Mouse (Mus musculus) hindbrain, embryonic 12.5 days (tissue): ENCODE data around the gene Smyd3. TPM values are rescaled to one million over a fixed set of nuclear protein-coding genes. Genes with fewer than 3 reads are reported as not detected.

Experiments
- ATAC-seq: fragments of 200-750 bp; cut with Nextera tagmentation; 2 replicates; pipeline ENCODE4 v1.8.0; 2017; ENCODE audit warnings: moderate TSS enrichment; ENCODE audit not compliant: low FRiP score
- H3K27ac ChIP-seq: fragments of 300-500 bp; sonication (generic); 2 replicates; pipeline ENCODE4 v1.5.1; 2016; ENCODE audit warnings: mild to moderate bottlenecking
- H3K27me3 ChIP-seq: fragments of 300-500 bp; sonication (generic); 2 replicates; pipeline ENCODE4 v1.6.1; 2016; ENCODE audit warnings: mild to moderate bottlenecking
- H3K36me3 ChIP-seq: fragments of 300-500 bp; sonication (generic); 2 replicates; pipeline ENCODE4 v1.6.1; 2016; ENCODE audit warnings: mild to moderate bottlenecking
- H3K4me1 ChIP-seq: fragments of 300-500 bp; sonication (generic); 2 replicates; pipeline ENCODE4 v1.6.1; 2016
- H3K4me2 ChIP-seq: fragments of 300-500 bp; sonication (generic); replicated peaks from 2 replicates; pipeline ENCODE4 v1.6.1; 2016; ENCODE audit warnings: mild to moderate bottlenecking
- H3K4me3 ChIP-seq: fragments of 300-500 bp; sonication (generic); 2 replicates; pipeline ENCODE4 v1.5.1; 2016; ENCODE audit warnings: mild to moderate bottlenecking
- H3K9ac ChIP-seq: fragments of 300-500 bp; sonication (generic); 2 replicates; pipeline ENCODE4 v1.6.1; 2016; ENCODE audit warnings: mild to moderate bottlenecking, moderate library complexity
- H3K9me3 ChIP-seq: fragments of 300-500 bp; sonication (generic); replicated peaks from 2 replicates; pipeline ENCODE4 v1.6.1; 2016; ENCODE audit warnings: mild to moderate bottlenecking
- WGBS: fragments of 180-500 bp; shearing (Covaris S2); methylation state at CpG from one replicate; pipeline ENCODE4 v1.1.7; 2016; 5-methylcytosine and 5-hydroxymethylcytosine counted together
- polyA plus RNA-seq: library from polyadenylated mRNA; unstranded; fragments of >200 nt; fragmentation: Nextera tagmentation; extraction: Ambion mirVana; gene quantifications from 2 replicates; pipeline ENCODE4 v1.2.1, GENCODE M21; 2016

Gene Smyd3
- polyA plus RNA-seq, 1 experiment from 2014 or later = 19.4 TPM

DNA sequence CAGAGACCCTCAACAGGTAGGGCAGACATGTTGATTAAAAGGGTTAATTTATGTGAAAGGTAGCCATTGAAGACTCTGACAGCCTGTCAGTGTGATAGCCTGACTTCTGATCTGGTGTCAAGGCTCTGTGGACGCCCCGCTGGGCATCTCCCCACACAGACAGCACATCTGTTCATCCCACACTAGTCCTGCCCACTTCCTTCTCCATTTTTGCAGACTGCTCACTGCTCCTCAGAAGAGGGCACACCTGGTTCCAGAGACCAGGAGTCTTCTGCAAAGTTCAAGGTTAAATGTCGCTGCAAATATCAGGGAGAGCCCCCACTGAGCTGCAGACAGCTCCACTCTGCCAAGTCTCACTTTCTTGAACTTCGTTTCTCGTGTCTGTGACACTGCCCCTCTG is 299.8 kb downstream of the Smyd3 start:
- Histone ChIP-seq H3K4me3 (no peak overlapping the region), H3K27me3 (no peaks in the 10 kb centered on the region), H3K4me2 (no peak overlapping the region), H3K4me1 (peaks cover 11% of the 10 kb centered on the region), H3K27ac (no peak overlapping the region), H3K36me3 (no peaks in the 10 kb centered on the region), H3K9ac (no peak overlapping the region), H3K9me3 (no peaks in the 10 kb centered on the region)
- no peak for ATAC-seq
- 58% methylated on average over 5 of the region's 5 CpGs for WGBS

DNA sequence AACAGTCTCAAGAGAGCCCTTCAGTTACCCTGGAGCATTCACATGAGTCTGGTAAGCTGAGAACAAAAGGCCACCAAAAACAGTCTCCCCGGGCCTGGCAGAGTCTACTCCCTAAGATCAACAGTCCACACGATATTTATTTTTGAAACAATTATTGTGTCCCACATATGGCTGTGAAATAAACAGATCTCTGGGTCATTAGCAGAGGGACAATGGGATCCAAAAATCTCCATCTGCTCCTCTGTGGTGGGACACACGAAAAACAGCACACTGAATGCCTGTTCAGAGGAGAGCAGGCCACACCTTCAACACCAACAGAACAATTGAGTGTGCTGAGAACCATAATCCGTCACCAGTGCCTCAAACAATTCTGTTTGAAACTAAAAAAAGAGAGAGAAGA is 300.8 kb downstream of the Smyd3 start:
- no peak for ATAC-seq
- Histone ChIP-seq H3K9ac (no peak overlapping the region), H3K27me3 (no peaks in the 10 kb centered on the region), H3K4me2 (no peak overlapping the region), H3K4me1 (peaks cover 19% of the 10 kb centered on the region), H3K27ac (no peak overlapping the region), H3K9me3 (no peaks in the 10 kb centered on the region), H3K36me3 (no peaks in the 10 kb centered on the region), H3K4me3 (no peak overlapping the region)
- WGBS = 33% methylated on average over 4 of the region's 4 CpGs

DNA sequence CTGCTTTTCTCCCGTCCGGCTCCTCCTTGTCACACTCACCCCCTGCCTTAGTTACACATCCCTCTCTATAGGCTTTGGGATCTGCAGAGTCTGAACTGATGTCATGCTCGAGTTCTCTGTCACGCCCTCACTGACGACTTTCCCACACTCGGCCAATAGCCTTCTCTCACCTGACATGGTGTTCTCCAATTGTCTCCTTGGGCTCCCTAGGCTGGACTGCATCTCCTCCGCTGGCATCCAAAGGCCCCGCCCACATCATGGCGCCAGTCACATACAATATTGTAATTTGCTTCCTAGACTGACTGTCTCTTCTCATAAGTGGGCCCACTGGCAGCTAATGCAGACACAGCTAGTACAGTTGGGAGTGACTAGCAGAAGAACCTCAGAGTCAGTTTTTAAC is 304.5 kb downstream of the Smyd3 start:
- Histone ChIP-seq H3K9ac (no peak overlapping the region), H3K4me3 (no peak overlapping the region), H3K27ac (no peak overlapping the region), H3K4me1 (peaks cover 16% of the 10 kb centered on the region), H3K36me3 (no peaks in the 10 kb centered on the region), H3K27me3 (no peaks in the 10 kb centered on the region), H3K4me2 (no peak overlapping the region), H3K9me3 (no peaks in the 10 kb centered on the region)
- WGBS = 88% methylated on average over 9 of the region's 9 CpGs
- no peak for ATAC-seq

DNA sequence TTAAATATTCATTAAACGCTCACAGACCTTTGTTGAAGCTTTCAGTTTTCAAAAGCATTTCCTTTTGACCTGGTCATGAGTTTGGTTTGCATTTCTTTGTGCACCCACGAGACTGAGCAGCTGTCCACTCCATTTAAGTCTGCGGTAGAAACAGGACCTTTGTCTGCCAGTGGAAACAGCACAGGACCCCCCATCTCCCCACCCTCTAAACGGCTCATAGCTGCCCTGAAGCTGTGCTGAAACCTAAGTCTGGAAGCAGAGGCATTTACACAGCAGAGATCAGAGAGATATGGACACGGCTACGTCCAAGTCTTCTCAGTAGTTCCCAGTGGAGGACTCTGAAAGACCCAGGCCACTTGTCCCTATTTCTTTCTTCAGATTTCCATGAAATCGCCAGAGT is 305.5 kb downstream of the Smyd3 start:
- WGBS = 45% methylated on average over 7 of the region's 7 CpGs
- no peak for ATAC-seq
- H3K27ac ChIP-seq = no peak overlapping the region

DNA sequence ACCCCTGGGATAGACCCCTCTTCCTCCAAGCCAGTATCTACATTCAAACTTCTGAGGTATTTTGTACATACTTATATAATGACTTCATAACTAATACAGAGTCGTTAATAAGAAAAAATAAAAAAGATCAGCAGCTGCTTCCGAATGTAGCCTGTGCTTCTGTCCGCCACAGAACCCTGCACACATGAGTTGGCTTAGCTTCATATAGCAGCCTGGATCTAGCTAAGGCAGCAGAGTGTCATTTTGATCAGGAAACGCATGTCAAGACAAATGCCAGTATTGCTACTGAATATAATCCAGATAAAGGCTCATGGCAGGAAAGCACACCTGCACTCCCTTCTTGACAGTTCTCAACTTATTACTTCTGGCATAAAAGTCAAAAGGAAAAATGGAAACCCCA is 306.5 kb downstream of the Smyd3 start:
- no peak for ATAC-seq
- no peak overlapping the region for H3K9ac ChIP-seq
- H3K36me3 ChIP-seq = no peaks in the 10 kb centered on the region
- no peak overlapping the region for H3K4me2 ChIP-seq
- no peaks in the 10 kb centered on the region for H3K9me3 ChIP-seq
- peaks cover 18% of the 10 kb centered on the region for H3K4me1 ChIP-seq
- no peaks in the 10 kb centered on the region for H3K27me3 ChIP-seq
- no peak overlapping the region for H3K27ac ChIP-seq
- 90% methylated on average over 4 of the region's 4 CpGs for WGBS
- no peak overlapping the region for H3K4me3 ChIP-seq

More for the DNA sequence above, 305.5 kb downstream of the Smyd3 start:
- Histone ChIP-seq H3K9ac (no peak overlapping the region), H3K27me3 (no peaks in the 10 kb centered on the region), H3K4me2 (no peak overlapping the region; the same call in 1 of the 2 replicates), H3K4me1 (peaks cover 23% of the 10 kb centered on the region), H3K4me3 (no peak overlapping the region), H3K9me3 (no peaks in the 10 kb centered on the region), H3K36me3 (no peaks in the 10 kb centered on the region)

DNA sequence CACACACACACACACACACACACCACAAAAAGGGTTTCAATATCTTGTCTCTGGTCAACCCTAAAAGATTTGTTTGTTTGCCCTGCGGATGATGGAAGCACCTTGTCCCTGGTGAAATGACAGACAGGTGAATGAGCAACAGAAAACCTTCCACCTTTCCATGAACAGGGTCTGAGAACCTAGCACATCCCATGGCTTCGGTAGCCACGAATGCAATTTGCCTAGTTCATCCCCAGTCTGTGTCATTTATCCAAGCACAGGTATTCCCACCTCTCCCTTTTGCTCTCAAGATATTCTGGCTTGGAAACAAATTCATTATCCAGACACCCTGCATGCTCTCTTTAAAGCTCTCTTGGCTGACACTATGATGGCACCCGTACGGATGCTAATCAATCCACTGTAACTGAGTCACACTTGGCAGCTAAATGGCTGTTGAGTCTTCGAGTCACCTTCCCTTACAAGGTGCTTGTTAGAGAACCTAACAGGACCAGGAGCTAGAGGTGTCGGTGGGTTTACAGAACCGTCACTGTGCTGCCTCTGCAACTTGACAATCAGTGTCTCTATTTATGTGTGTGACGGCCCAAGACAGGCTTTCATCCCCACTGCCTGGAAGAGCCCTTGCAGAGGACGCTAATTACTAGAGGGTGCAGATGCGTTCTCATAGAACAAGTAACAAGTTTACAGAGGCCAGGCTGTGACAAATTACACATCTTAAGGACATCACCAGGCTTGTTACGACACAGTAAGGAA is 309.8 kb downstream of the Smyd3 start:
- whole genome bisulfite sequencing = 76% methylated on average over 12 of the region's 12 CpGs
- no peaks in the 10 kb centered on the region for H3K36me3 ChIP-seq
- H3K9me3 ChIP-seq = no peaks in the 10 kb centered on the region
- no peak overlapping the region for H3K4me2 ChIP-seq
- no peak overlapping the region for H3K4me3 ChIP-seq
- peaks cover 22% of the 10 kb centered on the region for H3K4me1 ChIP-seq
- ATAC-seq = no peak
- no peak overlapping the region for H3K9ac ChIP-seq
- no peak overlapping the region for H3K27ac ChIP-seq
- no peaks in the 10 kb centered on the region for H3K27me3 ChIP-seq

DNA sequence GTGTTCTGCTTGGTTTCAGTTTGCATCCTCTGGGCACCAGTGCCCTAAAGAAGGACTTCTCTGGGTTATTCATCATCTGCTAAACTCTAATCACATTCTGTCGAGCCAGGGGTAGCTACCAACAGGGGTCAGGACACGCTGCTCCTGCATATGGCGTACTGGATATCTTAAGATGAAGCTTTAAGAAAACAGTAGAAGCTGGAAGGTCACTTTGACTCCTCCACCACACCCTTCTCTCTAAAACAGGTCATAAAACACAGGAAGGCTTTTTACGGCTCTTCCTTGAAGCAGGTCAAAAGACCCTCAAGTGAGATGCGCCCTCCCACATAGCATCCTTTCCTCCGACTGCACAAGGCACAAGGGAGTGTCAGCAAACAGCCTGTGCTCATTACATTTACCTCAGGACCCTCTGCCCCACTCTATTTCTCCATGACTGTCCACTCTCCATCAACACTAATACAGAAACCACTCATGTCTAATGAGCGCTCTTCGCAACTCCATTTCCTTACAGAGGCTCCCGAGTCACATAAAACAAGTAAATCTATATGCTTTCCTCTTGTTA is 310.6 kb downstream of the Smyd3 start:
- no peak for ATAC-seq
- no peak overlapping the region for H3K27ac ChIP-seq

DNA sequence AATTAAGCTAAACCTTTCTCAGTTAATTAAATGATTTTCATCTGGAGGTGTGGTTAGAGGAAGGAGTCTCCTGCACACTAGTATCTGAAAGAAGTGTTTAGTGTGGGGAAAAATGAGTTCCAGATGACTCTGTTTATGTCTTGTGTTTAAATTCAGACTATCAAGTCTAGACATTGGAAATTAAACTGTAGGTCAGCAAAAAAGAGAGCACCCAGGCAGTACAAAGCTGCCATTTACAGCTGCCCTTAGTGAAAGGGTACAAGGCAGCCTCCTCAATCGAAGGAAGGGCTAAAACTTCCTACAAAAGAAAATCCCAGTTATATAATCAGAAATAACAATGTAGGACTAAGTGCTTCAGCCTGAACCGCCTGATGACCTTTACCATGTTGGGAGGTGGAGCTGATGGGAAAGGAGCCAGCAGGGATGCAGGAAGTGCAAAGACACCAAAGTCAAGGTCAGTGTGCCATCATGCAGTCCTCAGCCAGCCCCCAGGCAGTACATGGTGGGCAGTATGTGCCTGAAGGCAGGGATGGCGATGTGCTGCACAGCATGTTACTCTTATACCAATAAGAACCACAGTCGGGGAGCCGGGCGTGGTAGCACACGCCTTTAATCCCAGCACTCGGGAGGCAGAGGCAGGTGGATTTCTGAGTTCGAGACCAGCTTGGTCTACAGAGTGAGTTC is 319.2 kb downstream of the Smyd3 start:
- 84% methylated on average over 9 of the region's 9 CpGs for WGBS
- ATAC-seq = no peak
- Histone ChIP-seq H3K4me1 (peaks cover 2% of the 10 kb centered on the region; the same call in 1 of the 2 replicates), H3K27me3 (no peaks in the 10 kb centered on the region), H3K4me2 (no peak overlapping the region), H3K9ac (no peak overlapping the region), H3K36me3 (no peaks in the 10 kb centered on the region), H3K9me3 (no peaks in the 10 kb centered on the region), H3K4me3 (no peak overlapping the region), H3K27ac (no peak overlapping the region)

More for the DNA sequence above, 310.6 kb downstream of the Smyd3 start:
- H3K4me3 ChIP-seq = no peak overlapping the region
- no peak overlapping the region for H3K4me2 ChIP-seq
- no peaks in the 10 kb centered on the region for H3K27me3 ChIP-seq
- H3K36me3 ChIP-seq = no peaks in the 10 kb centered on the region
- WGBS = 75% methylated on average over 9 of the region's 9 CpGs
- no peak overlapping the region for H3K9ac ChIP-seq
- no peaks in the 10 kb centered on the region for H3K9me3 ChIP-seq
- peaks cover 15% of the 10 kb centered on the region for H3K4me1 ChIP-seq

DNA sequence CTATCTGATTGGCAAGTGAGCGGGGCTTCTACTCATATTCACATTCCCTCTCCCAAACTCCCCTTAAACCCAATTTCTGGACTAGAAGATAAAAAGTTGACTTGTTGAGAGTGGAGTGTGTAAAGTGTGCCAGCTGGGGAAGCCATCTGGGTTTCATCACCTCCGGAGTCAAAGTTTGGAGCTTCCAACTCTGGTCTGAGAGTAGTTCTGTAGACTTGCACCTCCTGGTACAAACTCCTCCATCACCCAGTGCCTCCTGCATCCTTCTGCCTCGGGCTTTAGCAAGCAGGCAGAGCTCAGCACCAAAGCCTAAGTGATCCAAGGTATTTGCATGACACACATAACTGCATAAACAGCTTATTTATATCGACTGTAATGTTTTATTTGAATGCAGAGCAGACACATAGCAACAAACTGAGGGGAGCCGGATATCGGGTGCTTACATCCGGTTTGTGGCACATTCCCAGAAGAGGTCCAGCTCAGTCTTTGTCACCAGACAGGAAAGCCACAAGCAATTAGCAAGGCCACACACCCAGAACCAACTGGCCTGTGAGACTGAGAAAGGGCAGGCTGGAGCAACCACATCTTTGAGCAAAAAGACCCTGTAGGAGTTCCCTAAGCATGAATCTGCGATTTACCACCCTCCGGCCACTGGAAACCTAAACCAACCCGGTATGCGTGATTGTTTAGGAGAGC is 319.9 kb downstream of the Smyd3 start:
- no peak overlapping the region for H3K4me3 ChIP-seq
- no peaks in the 10 kb centered on the region for H3K36me3 ChIP-seq
- no peaks in the 10 kb centered on the region for H3K27me3 ChIP-seq
- no peak for ATAC-seq
- H3K9me3 ChIP-seq = no peaks in the 10 kb centered on the region
- H3K27ac ChIP-seq = no peak overlapping the region
- 74% methylated on average over 11 of the region's 11 CpGs for WGBS
- H3K4me1 ChIP-seq = peaks cover 2% of the 10 kb centered on the region; the same call in 1 of the 2 replicates
- H3K9ac ChIP-seq = no peak overlapping the region
- no peak overlapping the region for H3K4me2 ChIP-seq

DNA sequence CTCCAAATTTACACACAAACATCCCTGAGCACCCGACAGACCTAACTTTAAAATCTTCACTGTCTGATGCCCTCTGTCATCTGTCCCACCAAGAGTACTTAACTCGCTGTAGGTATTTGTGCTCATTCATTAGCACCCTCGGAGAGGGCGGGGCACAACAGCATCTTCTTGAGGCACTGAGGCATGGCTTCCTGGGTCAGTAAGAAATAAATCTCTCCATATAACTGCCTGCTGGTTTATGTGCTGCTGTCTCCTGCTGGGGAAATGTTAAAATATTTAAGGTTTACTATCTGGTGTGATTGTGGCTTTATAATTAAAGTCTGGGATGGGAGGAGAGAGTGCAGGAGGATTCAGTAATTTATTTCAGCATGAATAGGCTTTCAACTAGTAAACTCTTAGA is 320.7 kb downstream of the Smyd3 start:
- no peak overlapping the region for H3K4me2 ChIP-seq
- no peaks in the 10 kb centered on the region for H3K9me3 ChIP-seq
- H3K27me3 ChIP-seq = no peaks in the 10 kb centered on the region
- no peak for ATAC-seq
- 79% methylated on average over 4 of the region's 4 CpGs for WGBS
- H3K9ac ChIP-seq = no peak overlapping the region
- H3K4me3 ChIP-seq = no peak overlapping the region
- H3K4me1 ChIP-seq = peaks cover 2% of the 10 kb centered on the region; the same call in 1 of the 2 replicates
- H3K27ac ChIP-seq = no peak overlapping the region
- H3K36me3 ChIP-seq = no peaks in the 10 kb centered on the region

DNA sequence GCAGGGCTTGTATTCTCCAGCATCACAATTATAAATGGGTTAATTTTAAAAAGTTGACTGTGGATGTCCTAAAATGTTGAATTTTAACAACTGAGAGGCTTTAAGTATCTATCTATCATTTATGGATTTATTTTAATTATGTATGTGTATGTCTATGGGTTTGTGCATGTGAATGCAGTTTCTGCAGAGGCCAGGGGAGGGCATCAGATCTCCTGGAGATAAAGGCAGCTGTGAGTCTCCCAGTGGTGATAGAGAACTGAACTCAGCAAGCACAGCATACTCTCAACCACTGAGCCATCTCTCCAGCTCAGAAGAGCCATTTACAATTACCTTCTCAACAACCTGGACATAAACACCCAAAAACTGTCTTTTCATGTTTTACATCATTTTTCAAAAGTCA is 321.4 kb downstream of the Smyd3 start:
- Histone ChIP-seq H3K4me2 (no peak overlapping the region), H3K9me3 (no peaks in the 10 kb centered on the region), H3K36me3 (no peaks in the 10 kb centered on the region), H3K4me1 (peaks cover 2% of the 10 kb centered on the region; the same call in 1 of the 2 replicates), H3K4me3 (no peak overlapping the region), H3K27me3 (no peaks in the 10 kb centered on the region), H3K9ac (no peak overlapping the region), H3K27ac (no peak overlapping the region)
- ATAC-seq = no peak

DNA sequence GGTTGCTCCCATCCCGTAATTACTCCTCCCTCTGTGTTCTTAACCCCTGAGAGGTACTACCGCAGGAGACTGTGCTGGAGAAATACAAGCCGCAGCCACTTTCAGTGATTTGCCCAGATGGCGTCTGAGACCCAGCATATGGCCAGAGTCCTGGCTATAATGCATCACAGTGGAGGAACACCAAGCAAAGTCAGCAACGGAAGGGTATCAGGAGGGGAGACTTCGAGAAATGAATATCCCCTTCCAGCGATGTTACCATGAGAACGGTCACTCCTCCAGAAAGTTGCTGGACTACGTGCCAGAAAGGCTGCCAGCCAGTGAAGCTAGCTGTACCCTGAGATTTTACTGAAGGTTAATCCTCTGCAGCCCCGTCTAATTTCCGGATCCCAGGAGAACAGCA is 325.1 kb downstream of the Smyd3 start:
- Histone ChIP-seq H3K4me3 (no peak overlapping the region), H3K27ac (no peak overlapping the region), H3K4me2 (no peak overlapping the region), H3K9me3 (no peaks in the 10 kb centered on the region), H3K36me3 (no peaks in the 10 kb centered on the region), H3K27me3 (no peaks in the 10 kb centered on the region), H3K9ac (no peak overlapping the region), H3K4me1 (no peaks in the 10 kb centered on the region)
- WGBS = 88% methylated on average over 11 of the region's 11 CpGs
- no peak for ATAC-seq
